Mouse (Mus musculus): ENCODE data around the gene Rtcb. TPM values are rescaled to one million over a fixed set of nuclear protein-coding genes. Genes with fewer than 3 reads are reported as not detected.

Rtcb gene
- polyA plus RNA-seq, 1 experiment: 131 TPM

DNA sequence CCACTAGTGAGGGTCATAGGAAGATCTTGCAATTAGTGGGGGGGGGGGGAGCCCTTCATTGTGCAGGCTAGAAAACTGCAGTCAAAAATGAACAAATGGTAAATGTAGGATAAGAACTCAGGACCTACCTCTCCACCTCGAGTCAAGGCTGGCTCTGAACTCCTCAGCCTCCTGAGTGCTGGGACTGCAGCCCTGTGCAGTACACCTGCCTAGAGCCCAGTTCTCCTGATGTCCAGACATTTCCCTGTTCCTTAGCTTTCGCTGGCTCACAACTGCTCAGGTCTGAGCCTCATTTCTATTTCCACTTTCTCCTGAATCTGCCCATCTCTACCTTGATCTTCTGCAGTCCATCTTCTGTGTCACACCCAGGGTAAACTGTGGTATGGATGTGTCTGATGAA is 8.9 kb upstream of the Rtcb start:
- peaks cover 30% of the 10 kb centered on the region for H3K27me3 ChIP-seq (ENCODE audit: control insufficient read depth, insufficient read depth, insufficient read length)
- H3ac ChIP-seq (ENCODE audit: control insufficient read depth, insufficient read length): no peak overlapping the region
- no peak overlapping the region for H3K4me3 ChIP-seq
- TF ChIP-seq TCF12 (IDR thresholded peaks at IDR 0.05; ENCODE audit: insufficient read depth, poor library complexity, severe bottlenecking): no peak
- H3K4me2 ChIP-seq (ENCODE audit: low read depth): no peak overlapping the region
- H3K79me2 ChIP-seq (ENCODE audit: control insufficient read depth, insufficient read depth): no peaks in the 10 kb centered on the region
- H3K36me3 ChIP-seq (ENCODE audit: control insufficient read depth, insufficient read depth): no peaks in the 10 kb centered on the region

DNA sequence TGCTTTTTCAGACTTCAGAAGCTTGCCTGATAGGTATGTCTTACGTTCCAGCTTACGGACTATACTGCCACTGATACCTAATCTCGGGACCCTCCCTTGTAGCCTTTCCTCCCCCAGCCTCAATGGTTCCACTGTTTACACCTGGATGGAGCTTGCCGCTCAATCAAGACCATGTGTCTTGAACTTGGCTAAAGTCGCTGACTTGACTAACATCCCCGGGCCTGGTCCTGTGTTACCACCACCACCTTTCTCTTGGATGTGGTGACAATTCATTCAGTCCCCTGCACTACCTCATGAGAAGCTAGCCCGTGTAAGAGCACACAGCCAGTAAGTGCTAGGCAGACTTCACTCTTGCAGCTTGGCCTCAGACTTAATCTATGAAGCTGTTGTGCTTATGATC is 6.7 kb upstream of the Rtcb start:
- Histone ChIP-seq H3K27me3 (ENCODE audit: control insufficient read depth, insufficient read depth, insufficient read length) (peaks cover 25% of the 10 kb centered on the region), H3K36me3 (ENCODE audit: control insufficient read depth, insufficient read depth) (no peaks in the 10 kb centered on the region), H3K79me2 (ENCODE audit: control insufficient read depth, insufficient read depth) (no peaks in the 10 kb centered on the region), H3K4me2 (ENCODE audit: low read depth) (no peak overlapping the region), H3ac (ENCODE audit: control insufficient read depth, insufficient read length) (no peak overlapping the region), H3K4me3 (no peak overlapping the region)
- TF ChIP-seq POLR2AphosphoS2 (IDR thresholded peaks at IDR 0.05; ENCODE audit: insufficient read length, low read depth) (no peak), MAX (IDR thresholded peaks at IDR 0.05; ENCODE audit: low read depth) (no peak), TCF12 (IDR thresholded peaks at IDR 0.05; ENCODE audit: insufficient read depth, poor library complexity, severe bottlenecking) (no peak), CEBPB (IDR thresholded peaks at IDR 0.05; ENCODE audit: insufficient read depth, poor library complexity, severe bottlenecking) (no peak), TCF3 (IDR thresholded peaks at IDR 0.05; ENCODE audit: insufficient read length, low read depth) (no peak), E2F4 (IDR thresholded peaks at IDR 0.05; ENCODE audit: insufficient read depth) (no peak), USF1 (IDR thresholded peaks at IDR 0.05; ENCODE audit: low read depth) (no peak), MYOD1 (IDR thresholded peaks at IDR 0.05; ENCODE audit: control insufficient read depth in 1 of 3, insufficient read length in 2 of 3, low read depth in 2 of 3) (no peak), REST (IDR thresholded peaks at IDR 0.05; ENCODE audit: insufficient read depth, insufficient read length) (no peak), POLR2A (IDR thresholded peaks at IDR 0.05; ENCODE audit: insufficient read length, low read depth) (no peak), SRF (IDR thresholded peaks at IDR 0.05; ENCODE audit: control insufficient read depth, insufficient read length, low read depth) (no peak), MYOG (IDR thresholded peaks at IDR 0.05; ENCODE audit: control insufficient read depth in 1 of 3, insufficient read depth in 1 of 3, insufficient read length in 2 of 3, low read depth in 2 of 3) (no peak)

DNA sequence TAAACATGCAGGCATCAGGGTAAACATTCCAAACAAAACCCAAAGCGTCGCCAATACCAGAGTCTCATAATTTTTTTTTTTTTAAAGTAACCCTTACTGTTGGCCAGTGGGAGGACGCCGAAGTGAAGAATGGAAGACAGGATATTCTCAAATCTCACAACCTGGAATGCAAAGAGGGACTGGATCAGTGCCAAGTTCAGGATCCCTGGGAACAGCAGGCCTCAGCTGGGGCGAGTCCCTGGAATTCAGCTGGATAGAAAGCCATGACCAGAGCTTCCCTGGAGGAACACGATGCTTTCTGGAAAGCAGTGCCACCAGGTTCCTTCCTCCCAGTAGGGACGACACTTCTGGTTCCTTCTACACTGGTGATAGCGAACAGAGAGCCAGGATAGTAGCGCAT is 5.3 kb upstream of the Rtcb start:
- Histone ChIP-seq H3K27me3 (ENCODE audit: control insufficient read depth, insufficient read depth, insufficient read length) (peaks cover 16% of the 10 kb centered on the region), H3K36me3 (ENCODE audit: control insufficient read depth, insufficient read depth) (no peaks in the 10 kb centered on the region), H3K4me3 (no peak overlapping the region), H3ac (ENCODE audit: control insufficient read depth, insufficient read length) (no peak overlapping the region), H3K4me2 (ENCODE audit: low read depth) (no peak overlapping the region), H3K79me2 (ENCODE audit: control insufficient read depth, insufficient read depth) (no peaks in the 10 kb centered on the region)
- TF ChIP-seq CEBPB (IDR thresholded peaks at IDR 0.05; ENCODE audit: insufficient read depth, poor library complexity, severe bottlenecking) (no peak), MYOD1 (IDR thresholded peaks at IDR 0.05; ENCODE audit: control insufficient read depth in 1 of 3, insufficient read length in 2 of 3, low read depth in 2 of 3) (no peak), POLR2AphosphoS2 (IDR thresholded peaks at IDR 0.05; ENCODE audit: insufficient read length, low read depth) (no peak), USF1 (IDR thresholded peaks at IDR 0.05; ENCODE audit: low read depth) (no peak), POLR2A (IDR thresholded peaks at IDR 0.05; ENCODE audit: insufficient read length, low read depth) (no peak), TCF12 (IDR thresholded peaks at IDR 0.05; ENCODE audit: insufficient read depth, poor library complexity, severe bottlenecking) (no peak), SRF (IDR thresholded peaks at IDR 0.05; ENCODE audit: control insufficient read depth, insufficient read length, low read depth) (no peak), MYOG (IDR thresholded peaks at IDR 0.05; ENCODE audit: control insufficient read depth in 1 of 3, insufficient read depth in 1 of 3, insufficient read length in 2 of 3, low read depth in 2 of 3) (no peak)

DNA sequence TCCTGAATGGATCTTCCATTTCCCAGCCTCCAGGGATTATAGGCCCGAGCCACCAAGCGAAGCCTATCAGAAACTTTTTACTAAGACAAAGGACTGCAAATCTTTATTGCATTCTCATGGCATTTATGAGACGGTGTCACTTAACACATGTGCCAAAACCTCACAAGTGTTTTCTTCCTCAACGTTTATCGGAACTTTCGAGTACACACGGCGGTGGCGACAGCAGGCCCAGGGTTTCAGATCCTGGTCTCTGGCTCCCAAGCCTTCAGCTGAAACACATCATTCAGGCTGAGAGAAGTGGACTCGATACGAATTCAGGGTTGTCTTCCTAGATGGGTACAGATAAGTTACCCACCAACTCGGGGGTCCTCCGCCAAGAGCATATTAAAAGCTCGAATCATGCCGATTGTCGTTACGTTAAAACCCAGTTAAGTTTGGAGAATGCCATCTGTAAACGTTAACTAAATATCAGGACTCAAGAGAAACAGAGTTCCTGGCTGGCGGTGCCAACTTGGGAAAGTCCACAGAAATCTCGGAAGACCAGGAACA is 678 bp downstream of the Rtcb start:
- Histone ChIP-seq H3K36me3 (ENCODE audit: control insufficient read depth, insufficient read depth) (peaks cover 6% of the 10 kb centered on the region), H3K79me2 (ENCODE audit: control insufficient read depth, insufficient read depth) (peaks cover 35% of the 10 kb centered on the region), H3K4me3 (peak overlapping the region; percentile 95), H3ac (ENCODE audit: control insufficient read depth, insufficient read length) (peak overlapping the region; percentile 56), H3K27me3 (ENCODE audit: control insufficient read depth, insufficient read depth, insufficient read length) (no peaks in the 10 kb centered on the region), H3K4me2 (ENCODE audit: low read depth) (peak overlapping the region; percentile 94)
- no peak for TF ChIP-seq REST (IDR thresholded peaks at IDR 0.05; ENCODE audit: insufficient read depth, insufficient read length)
- no peak for TF ChIP-seq MYOG (IDR thresholded peaks at IDR 0.05; ENCODE audit: control insufficient read depth in 1 of 3, insufficient read depth in 1 of 3, insufficient read length in 2 of 3, low read depth in 2 of 3)
- TF ChIP-seq E2F4 (IDR thresholded peaks at IDR 0.05; ENCODE audit: insufficient read depth): no peak
- no peak for TF ChIP-seq CEBPB (IDR thresholded peaks at IDR 0.05; ENCODE audit: insufficient read depth, poor library complexity, severe bottlenecking)
- TF ChIP-seq TCF12 (IDR thresholded peaks at IDR 0.05; ENCODE audit: insufficient read depth, poor library complexity, severe bottlenecking): no peak
- TF ChIP-seq MYOD1 (IDR thresholded peaks at IDR 0.05; ENCODE audit: control insufficient read depth in 1 of 3, insufficient read length in 2 of 3, low read depth in 2 of 3): no peak
- no peak for TF ChIP-seq USF1 (IDR thresholded peaks at IDR 0.05; ENCODE audit: low read depth)

DNA sequence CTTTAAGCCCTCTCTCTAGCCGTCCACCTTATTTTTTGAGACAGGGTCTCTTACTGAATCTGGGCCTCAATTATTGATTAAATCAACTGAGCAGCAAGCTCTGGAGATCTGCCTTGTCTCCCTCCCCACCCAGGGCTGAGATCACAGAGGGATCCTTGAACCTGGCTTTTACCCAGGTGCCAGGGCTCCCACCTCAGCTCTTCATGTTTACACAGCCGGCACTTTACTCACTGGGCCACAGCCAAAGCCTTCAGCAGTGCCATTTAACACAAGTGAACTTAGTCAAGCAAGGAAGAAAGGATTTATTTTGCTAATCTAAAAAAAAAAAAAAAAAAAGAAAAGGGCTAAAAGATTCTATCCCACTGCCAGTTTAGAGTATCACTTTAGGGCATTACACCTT is 3.2 kb downstream of the Rtcb start:
- TF ChIP-seq TCF3 (IDR thresholded peaks at IDR 0.05; ENCODE audit: insufficient read length, low read depth): no peak
- H3K79me2 ChIP-seq (ENCODE audit: control insufficient read depth, insufficient read depth): peaks cover 35% of the 10 kb centered on the region
- H3K36me3 ChIP-seq (ENCODE audit: control insufficient read depth, insufficient read depth): peaks cover 22% of the 10 kb centered on the region
- H3K4me2 ChIP-seq (ENCODE audit: low read depth): no peak overlapping the region
- H3ac ChIP-seq (ENCODE audit: control insufficient read depth, insufficient read length): no peak overlapping the region
- no peaks in the 10 kb centered on the region for H3K27me3 ChIP-seq (ENCODE audit: control insufficient read depth, insufficient read depth, insufficient read length)
- no peak overlapping the region for H3K4me3 ChIP-seq
